Mouse (Mus musculus): Measurements from ENCODE around the gene Smcr8. TPM values are rescaled to one million over a fixed set of nuclear protein-coding genes. Genes with fewer than 3 reads are reported as not detected.
"Not testable (repeated sequence)": the region's sequence is repeated elsewhere in the genome, so short reads cannot be mapped to it uniquely, and the experiment has no call there.

Gene Smcr8
- total RNA-seq, 2 experiments from 2014 or later: 30.2 to 31.8 TPM

DNA sequence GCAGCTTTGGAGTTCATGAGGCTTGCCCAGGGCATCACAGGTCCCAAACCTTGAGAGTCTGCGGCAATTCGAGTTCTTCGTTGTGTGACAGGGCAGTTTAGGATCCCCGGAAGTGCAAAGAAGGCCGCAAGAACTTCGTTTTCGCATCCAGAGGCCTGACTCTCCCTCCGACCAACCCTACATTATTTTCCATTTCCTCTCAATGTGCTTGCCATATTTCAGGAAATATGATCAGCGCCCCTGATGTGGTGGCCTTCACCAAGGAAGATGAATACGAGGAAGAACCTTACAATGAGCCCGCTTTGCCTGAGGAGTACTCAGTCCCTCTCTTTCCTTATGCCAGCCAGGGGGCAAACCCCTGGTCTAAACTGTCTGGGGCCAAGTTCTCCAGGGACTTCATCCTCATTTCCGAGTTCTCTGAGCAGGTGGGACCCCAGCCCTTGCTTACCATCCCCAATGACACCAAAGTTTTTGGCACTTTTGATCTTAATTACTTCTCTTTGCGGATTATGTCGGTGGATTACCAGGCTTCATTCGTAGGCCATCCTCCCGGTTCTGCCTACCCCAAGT, 562 bp downstream of the Smcr8 start:
- intact Hi-C loops (cut with DNase I): no loop called here

DNA sequence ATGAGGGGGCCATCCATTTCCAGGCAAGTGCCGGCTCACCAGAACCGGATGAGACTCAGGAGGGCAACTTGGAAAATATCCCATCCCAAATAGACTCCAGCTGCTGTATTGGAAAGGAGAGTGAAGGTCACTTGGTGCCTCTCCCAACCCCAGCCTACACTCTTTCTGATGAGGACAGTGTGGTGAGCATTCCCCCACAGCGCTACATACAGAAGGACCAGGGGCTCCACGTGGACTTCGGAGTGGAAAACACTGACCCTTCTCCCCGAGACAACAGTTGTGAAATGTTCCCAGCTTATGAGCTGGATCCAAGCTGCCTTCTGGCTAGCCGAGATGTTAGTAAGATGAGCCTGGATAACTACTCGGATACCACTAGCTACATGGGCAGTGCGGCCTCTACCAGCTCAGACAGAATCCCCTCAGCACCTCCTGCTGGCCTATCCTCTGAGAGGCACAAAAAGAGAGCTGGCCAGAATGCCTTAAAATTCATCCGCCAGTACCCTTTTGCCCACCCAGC, 2.4 kb downstream of the Smcr8 start:
- no peak for DNase-seq (ENCODE audit: low spot score in 2 of 2)
- intact Hi-C loops (cut with DNase I): no loop called here

More for the DNA sequence above, 562 bp downstream of the Smcr8 start:
- no peak for DNase-seq (ENCODE audit: low spot score in 2 of 2)

DNA sequence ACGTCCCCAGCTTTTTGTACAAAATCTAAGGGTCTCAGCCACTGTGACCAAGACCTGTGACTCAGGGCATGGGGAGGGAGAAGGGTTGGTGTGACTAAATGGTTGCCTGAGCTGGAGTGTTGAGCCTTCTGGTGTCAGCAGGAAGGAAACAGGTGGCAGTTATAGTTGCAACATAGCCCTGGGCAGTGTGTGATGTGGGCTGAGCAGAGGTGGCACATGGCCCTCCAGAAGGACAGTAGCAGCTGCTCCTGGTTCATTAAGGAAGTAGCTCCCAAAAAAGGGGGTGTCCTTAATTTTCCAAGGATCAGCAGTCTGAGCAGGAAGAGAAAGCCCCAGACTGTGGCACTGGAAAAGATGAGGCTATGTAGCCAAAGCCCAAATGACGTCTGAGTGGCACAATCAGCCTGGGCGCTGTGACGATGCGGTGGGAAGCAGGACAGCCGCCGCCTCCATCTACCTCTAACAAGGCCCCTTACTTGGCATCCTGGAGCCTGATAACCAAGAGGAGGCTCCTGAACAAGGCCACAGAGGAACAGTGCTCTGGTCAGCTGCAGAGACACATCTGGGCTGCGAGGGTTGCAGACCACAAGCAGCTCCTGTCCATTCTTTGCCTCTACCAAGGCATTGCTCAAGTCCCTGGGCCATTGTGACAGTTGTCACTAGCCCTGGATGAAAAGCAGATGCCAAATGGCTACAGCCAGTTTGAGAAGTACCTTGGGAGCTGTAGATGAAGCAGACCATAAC, 7.0 kb downstream of the Smcr8 start:
- DNase-seq (ENCODE audit: low spot score in 2 of 2): no peak
- intact Hi-C loops (cut with DNase I): no loop called here

DNA sequence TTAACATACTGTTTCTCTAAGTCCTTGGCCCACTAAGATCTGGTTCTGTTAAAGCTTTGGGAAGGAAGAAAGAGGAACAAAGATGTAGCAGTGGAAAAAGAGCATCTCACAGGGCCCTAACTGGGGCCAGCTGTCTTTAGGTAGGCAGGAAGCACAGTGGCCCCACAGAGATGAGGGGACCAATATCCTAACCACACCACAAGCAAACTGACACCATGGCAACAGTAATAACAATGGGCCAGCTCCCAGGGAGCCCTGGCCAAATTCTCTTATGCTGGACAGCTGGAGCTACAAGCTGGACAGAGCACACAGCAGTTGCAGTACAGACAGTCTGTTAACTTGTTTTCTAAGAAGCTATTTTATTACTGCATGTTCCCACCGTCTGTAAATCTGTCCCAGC, 10.3 kb downstream of the Smcr8 start:
- intact Hi-C loops (cut with DNase I): no loop called here
- DNase-seq (ENCODE audit: low spot score in 2 of 2): no peak

DNA sequence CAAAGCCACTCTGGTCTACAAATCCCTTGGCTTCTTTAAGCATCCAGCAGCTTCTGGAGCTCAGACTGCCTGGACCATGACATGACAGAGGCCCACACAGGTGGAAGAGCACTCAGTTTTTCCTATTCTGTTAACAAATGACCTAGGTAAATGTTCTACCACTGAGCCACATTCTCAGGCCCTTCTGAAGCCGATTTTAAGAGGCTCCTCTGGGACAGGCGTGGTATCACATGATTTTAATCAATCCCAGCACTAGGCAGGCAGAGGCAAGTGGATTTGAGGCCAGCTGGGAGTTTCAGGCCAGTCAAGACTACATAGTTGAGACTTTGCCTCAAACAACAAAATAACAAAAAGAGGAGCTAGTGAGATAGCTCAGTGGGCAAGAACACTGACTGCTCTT, 13.1 kb downstream of the Smcr8 start:
- no peak for DNase-seq (ENCODE audit: low spot score in 2 of 2)

DNA sequence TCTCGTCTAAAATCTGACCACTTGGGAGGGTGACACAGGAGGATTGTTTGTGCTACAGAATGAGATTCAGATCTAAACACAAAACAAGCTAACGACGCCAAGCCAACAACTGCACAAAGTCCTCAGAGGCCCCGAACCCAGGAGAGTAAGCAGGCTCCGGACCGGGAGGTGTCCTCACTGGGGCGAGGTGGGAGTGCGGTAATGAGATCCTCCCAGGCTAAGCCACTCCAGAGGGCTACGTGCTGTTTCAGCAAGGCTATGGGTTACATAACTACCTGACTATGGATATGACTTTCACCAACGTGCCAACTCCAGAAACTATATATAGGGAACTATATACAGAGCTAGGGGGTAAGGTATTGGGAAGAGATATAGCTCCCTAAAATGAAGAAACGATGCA, 19.0 kb downstream of the Smcr8 start:
- intact Hi-C loops (cut with DNase I): no loop called here
- no peak for DNase-seq (ENCODE audit: low spot score in 2 of 2)

More for the DNA sequence above, 13.1 kb downstream of the Smcr8 start:
- intact Hi-C loops (cut with DNase I): no loop called here

DNA sequence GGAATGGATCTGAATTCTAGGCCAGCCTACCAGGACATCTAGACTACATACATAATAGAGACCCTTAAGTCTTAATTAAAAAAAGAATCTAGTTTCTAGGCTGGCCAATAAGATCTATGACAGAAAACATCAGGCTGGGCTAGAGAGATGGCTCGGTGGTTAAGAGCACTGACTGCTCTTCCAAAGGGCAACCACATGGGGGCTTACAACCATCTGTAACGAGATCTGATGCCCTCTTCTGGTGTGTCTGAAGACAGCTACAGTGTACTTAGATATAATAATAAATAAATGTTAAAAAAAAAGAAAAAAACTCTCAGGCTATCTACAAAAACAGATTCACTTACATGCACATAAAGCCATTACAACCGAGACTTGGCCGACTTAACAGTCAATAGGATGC, 22.7 kb downstream of the Smcr8 start:
- DNase-seq (ENCODE audit: low spot score in 2 of 2): no peak
- intact Hi-C loops (cut with DNase I): no loop called here

DNA sequence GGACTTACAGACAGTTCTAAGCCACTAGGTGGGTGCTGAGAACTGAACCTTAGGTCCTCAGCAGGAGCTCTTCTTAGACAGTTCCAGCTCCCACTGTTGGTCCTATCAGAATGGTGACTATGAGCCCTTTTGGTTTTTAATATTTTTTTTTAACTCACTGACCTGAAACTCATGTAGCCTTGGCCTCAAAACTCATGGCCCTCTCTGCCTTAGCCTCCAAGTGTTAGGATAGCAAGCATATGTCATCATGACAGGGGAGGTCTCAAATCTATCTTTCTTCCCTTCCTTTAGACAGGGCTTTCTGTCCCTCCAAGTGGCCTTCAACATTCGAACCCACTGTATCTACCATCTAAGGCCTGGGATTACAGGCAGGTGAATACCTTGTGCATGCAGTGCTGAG, 23.6 kb downstream of the Smcr8 start:
- DNase-seq (ENCODE audit: low spot score in 2 of 2): no peak

DNA sequence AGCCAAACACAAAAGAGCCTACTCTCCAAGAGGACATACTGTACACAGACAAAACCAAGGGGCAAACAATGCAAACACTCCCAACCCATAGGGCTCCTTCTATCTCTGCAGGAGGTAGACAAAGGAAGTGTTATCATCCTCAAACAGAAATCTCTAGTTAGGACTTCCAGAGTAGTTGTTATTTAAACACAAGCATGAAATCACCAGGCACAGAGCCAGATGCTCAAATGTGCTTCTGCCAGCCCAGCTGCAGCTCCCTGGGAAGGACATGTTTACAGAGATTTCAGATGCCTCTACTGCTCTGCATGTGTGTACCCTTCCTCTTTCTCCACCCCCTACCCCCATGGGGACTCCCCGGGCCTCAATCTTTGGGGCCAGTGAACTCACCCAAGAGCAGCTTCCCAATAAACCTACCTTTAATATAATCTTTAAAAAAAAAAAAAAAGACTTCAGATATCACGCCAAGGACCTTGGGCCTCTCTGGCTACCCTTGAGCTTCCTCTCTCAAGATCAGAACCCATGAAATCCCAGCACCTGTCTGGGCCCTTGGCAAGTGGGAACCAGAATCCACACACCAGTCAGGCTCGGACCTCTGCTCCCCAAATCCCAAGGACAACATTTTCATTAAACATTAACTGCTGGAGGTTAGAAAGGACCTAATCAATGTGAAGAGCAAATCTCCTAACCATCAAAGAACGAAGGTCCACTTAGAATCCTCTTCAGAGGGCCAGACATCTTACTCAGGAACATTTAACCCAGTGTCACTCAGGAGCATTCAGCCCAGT, 31.2 kb downstream of the Smcr8 start:
- no peak for DNase-seq (ENCODE audit: low spot score in 2 of 2)
- intact Hi-C loops (cut with DNase I): no loop called here

More for the DNA sequence above, 23.6 kb downstream of the Smcr8 start:
- intact Hi-C loops (cut with DNase I): no loop called here

DNA sequence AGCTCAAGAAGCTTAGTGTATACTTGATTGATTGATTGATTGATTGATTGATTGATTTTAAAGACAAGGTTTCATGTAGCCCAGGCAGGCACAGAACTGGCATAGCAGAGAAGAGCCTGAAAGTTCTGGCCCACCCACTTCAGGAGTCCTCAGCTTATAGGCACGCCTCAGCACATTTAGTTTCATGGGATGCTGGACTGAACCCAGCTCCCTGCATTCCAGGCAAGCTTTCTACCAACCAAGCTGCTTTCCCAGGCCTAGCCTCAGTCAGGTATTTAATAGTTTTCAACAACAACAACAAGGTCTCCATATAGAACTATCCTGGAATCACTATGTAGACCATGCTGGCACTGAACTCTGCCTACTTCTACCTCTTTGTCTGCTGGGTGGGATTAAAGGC, 32.2 kb downstream of the Smcr8 start:
- no peak for DNase-seq (ENCODE audit: low spot score in 2 of 2)
- intact Hi-C loops (cut with DNase I): no loop called here

DNA sequence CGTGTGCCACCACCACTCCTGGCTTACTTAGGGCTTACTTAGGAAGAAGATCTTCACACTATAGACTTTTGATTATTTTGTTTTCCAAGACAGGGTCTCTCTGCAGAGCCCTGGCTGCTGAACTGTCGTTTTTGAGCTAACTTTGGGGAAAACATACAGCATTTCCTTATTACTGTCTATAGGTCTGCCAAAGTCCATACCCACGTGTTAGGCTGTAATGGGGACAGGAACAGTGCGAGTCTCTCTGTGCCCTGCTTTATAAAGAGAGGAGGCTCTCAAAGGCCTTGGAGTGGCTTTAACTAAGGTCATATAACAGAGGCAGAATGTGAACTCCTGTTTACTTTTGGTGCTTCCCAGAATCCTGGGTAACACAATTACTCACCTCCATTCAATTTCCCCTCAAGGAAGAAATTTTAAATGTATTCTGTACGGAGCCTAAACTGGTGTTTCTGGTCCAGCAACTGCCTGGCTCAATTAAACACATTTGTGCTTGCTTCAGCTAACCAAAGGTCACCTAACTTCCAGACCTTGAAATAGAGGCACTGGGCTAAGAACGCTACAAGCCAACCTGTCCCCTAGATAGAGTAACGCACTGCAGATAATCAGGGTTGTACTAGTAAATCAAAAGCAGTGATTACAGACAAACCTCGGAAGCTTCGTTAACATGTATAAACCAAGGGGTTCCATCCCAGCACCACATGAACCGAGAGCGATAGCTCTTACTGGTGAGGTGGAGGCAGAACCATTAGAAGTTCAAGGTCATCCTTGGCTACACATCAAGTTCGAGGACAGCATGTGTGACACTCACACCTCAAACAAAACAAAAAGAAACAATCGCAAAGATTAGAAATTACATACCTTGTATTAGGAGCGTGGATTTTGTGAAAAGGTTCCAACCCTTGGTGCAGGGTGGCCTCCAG, 33.0 kb downstream of the Smcr8 start:
- intact Hi-C loops (cut with DNase I): no loop called here
- no peak for DNase-seq (ENCODE audit: low spot score in 2 of 2)

DNA sequence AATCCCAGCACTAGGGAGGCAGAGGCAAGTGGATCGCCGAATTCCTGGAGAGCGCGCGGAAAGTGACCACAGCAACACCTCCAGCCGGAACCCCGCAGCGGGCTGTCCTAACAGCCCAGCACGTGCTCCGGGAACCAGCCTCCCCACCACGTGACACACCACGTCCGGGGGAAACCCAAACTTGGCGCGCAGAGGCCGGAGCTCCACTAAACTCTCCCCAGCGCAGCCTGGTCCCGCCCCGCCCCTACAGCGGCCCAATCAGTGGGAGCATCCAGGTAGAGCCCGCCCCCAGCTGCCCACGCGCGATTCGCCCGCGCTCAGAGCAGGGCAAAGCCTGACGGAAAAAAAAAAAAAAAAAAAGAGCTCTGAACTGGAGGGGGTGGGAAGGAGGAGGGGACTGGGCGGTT, 33.7 kb downstream of the Smcr8 start:
- peak; percentile 86 to 87 for DNase-seq (ENCODE audit: low spot score in 2 of 2)

DNA sequence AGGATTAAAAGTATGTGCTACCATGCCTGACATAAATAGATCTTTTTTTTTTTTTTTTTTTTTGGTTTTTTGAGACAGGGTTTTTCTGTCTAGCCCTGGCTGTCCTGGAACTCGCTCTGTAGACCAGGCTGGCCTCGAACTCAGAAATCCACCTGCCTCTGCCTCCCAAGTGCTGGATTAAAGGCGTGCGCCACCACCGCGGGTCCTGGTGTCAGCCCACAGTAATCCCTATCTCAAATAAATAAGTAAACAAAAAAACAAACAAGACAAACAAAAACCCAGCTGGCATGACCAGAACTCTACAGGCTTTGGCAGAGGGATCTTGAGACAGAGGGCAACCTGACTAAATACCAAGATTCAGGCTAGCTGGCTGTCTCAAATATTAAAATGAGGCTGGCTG, 34.3 kb downstream of the Smcr8 start, which contains the start of gene Shmt1:
TSS of gene Shmt1 (minus strand) at position 101 of the 400 bp plus-strand sequence.
- DNase-seq (ENCODE audit: low spot score in 2 of 2); intact Hi-C loops (cut with DNase I): not testable (repeated sequence)

More for the DNA sequence above, 33.7 kb downstream of the Smcr8 start:
- intact Hi-C loops (cut with DNase I): no loop called here

DNA sequence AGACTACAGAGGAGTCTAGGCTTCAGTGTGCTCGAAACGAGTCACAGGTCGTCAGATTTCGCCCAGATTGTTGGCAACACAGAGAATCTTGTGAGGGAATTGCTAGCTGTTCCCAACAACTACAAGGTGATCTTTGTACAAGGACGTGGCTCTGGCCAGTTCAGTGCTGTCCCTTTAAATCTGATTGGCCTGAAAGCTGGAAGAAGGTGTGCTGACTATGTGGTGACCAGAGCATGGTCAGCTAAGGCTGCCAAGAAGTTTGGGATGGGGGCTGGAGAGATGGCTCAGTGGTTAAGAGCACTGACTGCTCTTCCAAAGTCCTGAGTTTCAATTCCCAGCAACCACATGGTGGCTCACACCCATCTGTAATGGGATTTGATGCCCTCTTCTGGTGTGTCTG, 39.1 kb downstream of the Smcr8 start:
- intact Hi-C loops (cut with DNase I): no loop called here
- no peak for DNase-seq (ENCODE audit: low spot score in 2 of 2)

DNA sequence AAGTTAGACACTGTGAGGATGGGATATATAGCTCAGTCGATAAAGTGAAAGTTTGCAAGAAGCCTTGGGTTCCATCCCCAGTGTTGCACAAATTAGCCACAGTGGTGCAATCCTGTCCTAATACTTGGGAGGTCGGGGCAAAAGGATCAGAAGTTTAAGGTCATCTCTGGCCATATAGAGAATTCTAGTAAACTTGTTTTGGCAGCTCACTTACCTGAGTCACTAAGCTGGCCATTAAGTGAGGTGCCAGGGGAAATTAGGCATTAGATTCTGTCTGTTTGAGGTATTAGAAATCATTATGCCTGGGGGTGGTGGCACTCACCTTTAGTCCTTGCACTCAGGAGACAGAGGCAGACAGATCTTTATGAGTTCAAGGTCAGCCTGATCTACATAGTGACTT, 46.4 kb downstream of the Smcr8 start:
- DNase-seq (ENCODE audit: low spot score in 2 of 2): no peak
- intact Hi-C loops (cut with DNase I): no loop called here

DNA sequence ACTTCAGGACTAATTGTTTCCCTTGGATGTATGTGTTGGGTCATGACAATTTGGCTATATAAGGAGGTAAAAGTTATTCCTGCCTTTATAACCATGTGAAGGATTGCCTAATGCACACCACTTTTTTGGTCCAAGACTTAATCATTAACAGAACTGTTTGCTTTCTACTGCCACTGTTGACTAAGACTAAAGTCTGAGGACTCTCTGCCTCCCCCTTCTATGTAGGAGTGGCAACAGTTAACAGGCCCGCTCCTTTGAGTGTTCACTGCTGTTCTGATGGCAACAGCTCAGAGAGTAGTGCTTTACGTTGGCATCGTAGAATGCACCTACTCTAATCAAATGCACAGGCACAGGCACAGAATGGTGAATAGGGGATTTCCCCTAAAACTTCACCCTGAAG, 47.9 kb downstream of the Smcr8 start:
- intact Hi-C loops (cut with DNase I): loop anchor here (5.0 kb wide), 1 partner anchor 123 kb away; no protein-coding TSS in a partner anchor
- DNase-seq (ENCODE audit: low spot score in 2 of 2): no peak

DNA sequence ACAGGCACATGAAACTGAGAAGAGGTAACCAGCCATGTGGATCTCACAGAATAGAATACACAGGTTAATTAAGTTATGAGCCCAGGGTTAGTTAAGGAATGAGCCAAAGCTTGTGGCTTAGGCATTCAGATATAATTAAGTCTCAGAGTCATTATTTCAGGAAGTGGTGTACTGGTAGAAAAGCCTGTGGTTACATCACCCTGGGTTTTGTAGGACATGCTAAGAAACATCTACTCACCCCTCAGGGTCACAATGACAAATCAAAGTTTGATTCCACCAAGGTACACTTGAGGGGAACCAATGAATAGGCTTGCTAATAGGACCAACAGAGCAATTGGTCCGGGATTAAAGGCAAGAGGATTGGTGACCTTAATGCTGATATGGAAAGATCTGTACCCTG, 49.4 kb downstream of the Smcr8 start:
- no peak for DNase-seq (ENCODE audit: low spot score in 2 of 2)
- intact Hi-C loops (cut with DNase I): loop anchor here (5.0 kb wide), 1 partner anchor 124 kb away; no protein-coding TSS in a partner anchor

DNA sequence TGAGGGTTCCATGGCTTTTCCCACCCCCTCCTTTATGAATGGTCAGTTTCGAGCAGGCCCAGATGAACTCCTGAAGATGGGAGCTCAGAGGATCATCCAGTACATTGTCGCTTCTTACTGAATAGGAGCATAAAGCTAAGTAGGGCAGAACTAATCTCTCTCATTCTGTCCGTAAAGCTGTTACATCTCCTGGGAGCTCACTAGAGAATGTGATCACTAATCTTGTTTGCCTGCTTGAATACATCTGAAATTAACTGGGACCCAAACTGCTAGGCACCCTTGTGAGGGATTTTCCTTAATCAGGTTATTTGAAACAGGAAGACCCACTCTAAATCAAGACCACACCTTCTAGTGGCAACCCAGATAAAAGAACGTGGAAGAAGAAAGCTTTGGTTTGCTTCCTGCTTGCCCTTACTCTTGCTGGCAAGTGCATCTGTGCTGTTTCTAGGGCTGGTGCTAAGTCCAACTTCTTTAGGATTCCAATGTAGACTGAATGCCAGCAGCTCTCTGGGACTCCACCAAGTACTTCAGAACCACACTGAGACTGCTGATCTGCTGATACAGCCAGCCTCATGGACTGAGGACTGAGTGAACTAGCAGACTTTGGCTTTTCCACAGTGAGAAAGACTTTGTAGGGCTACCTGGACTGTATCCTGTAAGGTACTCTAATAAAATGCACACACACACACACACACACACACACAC, 50.1 kb downstream of the Smcr8 start:
- intact Hi-C loops (cut with DNase I): loop anchor here (5.0 kb wide), 1 partner anchor 125 kb away; no protein-coding TSS in a partner anchor
- no peak for DNase-seq (ENCODE audit: low spot score in 2 of 2)

DNA sequence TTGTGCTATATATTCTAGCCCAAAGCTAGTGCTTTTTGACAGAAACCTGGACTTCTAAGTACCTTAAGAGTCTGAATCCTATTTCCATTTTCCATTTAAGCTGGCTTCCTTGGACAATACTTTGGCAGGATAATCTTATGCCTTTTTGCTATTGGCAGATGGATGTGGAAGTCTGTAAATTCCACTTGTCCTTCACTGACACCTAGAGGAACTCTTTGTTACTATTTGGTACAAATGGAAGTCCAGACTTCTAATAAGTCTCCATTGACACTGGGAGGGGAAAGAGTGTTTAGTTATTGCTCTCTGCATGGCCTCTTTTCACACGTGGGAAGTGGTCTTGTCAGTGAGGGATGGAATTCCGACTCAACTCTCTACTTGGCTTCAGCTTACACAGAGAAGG, 51.6 kb downstream of the Smcr8 start:
- intact Hi-C loops (cut with DNase I): loop anchor here (5.0 kb wide), 1 partner anchor 127 kb away; no protein-coding TSS in a partner anchor
- no peak for DNase-seq (ENCODE audit: low spot score in 2 of 2)
